Comparison of ENCODE assay signal across 9 mouse cellular contexts in the genomic region with DNA sequence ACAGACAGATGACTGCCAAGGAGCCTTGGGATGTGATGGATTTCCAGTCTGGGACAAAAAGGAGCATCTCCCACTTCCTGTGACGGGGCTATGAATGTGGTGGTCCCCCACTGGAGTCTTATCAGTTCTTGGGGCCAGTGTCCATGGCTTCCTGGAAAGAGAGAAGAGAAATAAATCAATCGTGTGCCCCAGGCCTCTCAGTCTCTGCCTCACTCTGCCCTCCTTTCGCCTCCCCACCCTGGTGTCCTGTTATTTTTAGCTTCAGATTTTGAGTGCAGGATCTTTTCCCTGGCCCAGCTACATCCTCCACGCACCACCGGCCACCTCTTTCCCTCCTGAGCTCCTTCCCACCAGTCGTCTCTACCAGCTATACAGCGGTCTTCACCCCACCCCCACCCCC. TPM values are rescaled to one million over a fixed set of nuclear protein-coding genes. Genes with fewer than 3 reads are reported as not detected.
DNase-seq lines count a peak whose midpoint lies in the region; ATAC-seq and TF ChIP-seq lines count a peak whose summit lies in the region.
"Had no signal": no experiment of that assay in that cellular context is flagged by ENCODE, and none has a peak within 500 bp of the region (broad histone marks: within the 10 kb centered on the region; RNA-seq: fewer than 3 reads in every experiment).

No protein-coding gene starts in this region.

- H3K27me3 ChIP-seq in lung, embryonic 14.5 days (ENCODE audit: insufficient read depth, low read length), result no peaks in the 10 kb centered on the region
- peaks cover 4% of the 10 kb centered on the region; the same call in 1 of the 2 replicates for H3K27me3 ChIP-seq in forebrain, embryonic 11.5 days (ENCODE audit: control insufficient read depth, insufficient read depth, low read length)
- peaks cover 5% of the 10 kb centered on the region for H3K27me3 ChIP-seq in intestine, embryonic 16.5 days (replicated peaks; ENCODE audit: control insufficient read depth, insufficient read depth, low read length)
- H3K27me3 ChIP-seq in neural tube, embryonic 15.5 days (replicated peaks), result no peaks in the 10 kb centered on the region; the same call in none of the 2 replicates

- 38% methylated on average over 7 of the region's 7 CpGs for WGBS in lung, embryonic 14.5 days
- WGBS in lung, adult 2 months, result 56% methylated on average over 7 of the region's 7 CpGs
- 74% methylated on average over 7 of the region's 7 CpGs for WGBS in forebrain, embryonic 11.5 days
- 58% methylated on average over 7 of the region's 7 CpGs for WGBS in intestine, embryonic 16.5 days
- 60% methylated on average over 7 of the region's 7 CpGs for WGBS in neural tube, embryonic 15.5 days

- DNase-seq in lung, embryonic 14.5 days, result no peak
- DNase-seq in lung, adult 2 months, result no peak
- DNase-seq in forebrain, embryonic 11.5 days (ENCODE audit: low spot score), result no peak
- no peak for DNase-seq in thymus, adult 18-20 months
- DNase-seq in adrenal gland, adult 8-10 months, result no peak
- no peak for DNase-seq in left cerebral cortex, postnatal 4 days

- no peak for TF ChIP-seq CTCF in lung, embryonic 14.5 days (IDR thresholded peaks at IDR 0.05; ENCODE audit: low read depth)
- no peak for TF ChIP-seq CTCF in lung, adult 2 months (IDR thresholded peaks at IDR 0.05; ENCODE audit: insufficient read depth, low read length)

- peak overlapping the region; percentile 81 for H3K4me2 ChIP-seq in lung, embryonic 14.5 days
- peak overlapping the region; percentile 80 for H3K4me2 ChIP-seq in forebrain, embryonic 11.5 days (ENCODE audit: low read depth, low read length, severe bottlenecking)
- peak overlapping the region; percentile 82 for H3K4me2 ChIP-seq in intestine, embryonic 16.5 days (ENCODE audit: low read depth, low read length)
- H3K4me2 ChIP-seq in neural tube, embryonic 15.5 days, result peak overlapping the region; percentile 80

- TF ChIP-seq POLR2A in lung, adult 2 months (IDR thresholded peaks at IDR 0.05; ENCODE audit: borderline replicate concordance, extremely low read depth, low read depth, low read length), result no peak

- H3K36me3 ChIP-seq in lung, embryonic 14.5 days (ENCODE audit: insufficient read depth), result no peaks in the 10 kb centered on the region
- H3K36me3 ChIP-seq in forebrain, embryonic 11.5 days (ENCODE audit: control insufficient read depth, insufficient read depth, low read length), result no peaks in the 10 kb centered on the region
- no peaks in the 10 kb centered on the region for H3K36me3 ChIP-seq in intestine, embryonic 16.5 days (ENCODE audit: control insufficient read depth, insufficient read depth, low read length)
- peaks cover 3% of the 10 kb centered on the region; the same call in 1 of the 2 replicates for H3K36me3 ChIP-seq in neural tube, embryonic 15.5 days

- H3K27ac ChIP-seq in lung, embryonic 14.5 days (ENCODE audit: low read depth), result no peak overlapping the region
- no peak overlapping the region for H3K27ac ChIP-seq in forebrain, embryonic 11.5 days (ENCODE audit: low read depth, low read length)
- no peak overlapping the region for H3K27ac ChIP-seq in intestine, embryonic 16.5 days (ENCODE audit: low read length)
- H3K27ac ChIP-seq in neural tube, embryonic 15.5 days (replicated peaks), result peak overlapping the region; percentile 84

- no peaks in the 10 kb centered on the region for H3K9me3 ChIP-seq in lung, embryonic 14.5 days (ENCODE audit: low read depth, low read length)
- H3K9me3 ChIP-seq in forebrain, embryonic 11.5 days (ENCODE audit: control insufficient read depth, low read length), result no peaks in the 10 kb centered on the region
- no peaks in the 10 kb centered on the region for H3K9me3 ChIP-seq in intestine, embryonic 16.5 days (ENCODE audit: control insufficient read depth, low read length)
- no peaks in the 10 kb centered on the region for H3K9me3 ChIP-seq in neural tube, embryonic 15.5 days (replicated peaks)

- H3K4me3 ChIP-seq in lung, embryonic 14.5 days (ENCODE audit: low read depth, low read length), result peak overlapping the region; percentile 51; the same call in 1 of the 2 replicates
- H3K4me3 ChIP-seq in lung, adult 2 months (replicated peaks; ENCODE audit: extremely low read depth, low read depth, low read length), result no peak overlapping the region
- H3K4me3 ChIP-seq in forebrain, embryonic 11.5 days (ENCODE audit: low read depth, low read length), result no peak overlapping the region
- H3K4me3 ChIP-seq in intestine, embryonic 16.5 days (ENCODE audit: low read length), result peak overlapping the region; percentile 57
- H3K4me3 ChIP-seq in neural tube, embryonic 15.5 days (replicated peaks), result peak overlapping the region; percentile 63

- 0 out of 2 replicates have a peak, but pooled peaks cover 3% of the 10 kb centered on the region for H3K4me1 ChIP-seq in lung, embryonic 14.5 days (ENCODE audit: insufficient read depth)
- H3K4me1 ChIP-seq in lung, adult 2 months (ENCODE audit: control insufficient read depth, insufficient read depth, low read length), result no peaks in the 10 kb centered on the region
- H3K4me1 ChIP-seq in forebrain, embryonic 11.5 days (replicated peaks; ENCODE audit: control insufficient read depth, insufficient read depth, low read length), result peaks cover 5% of the 10 kb centered on the region; the same call in 1 of the 2 replicates
- H3K4me1 ChIP-seq in intestine, embryonic 16.5 days (ENCODE audit: control insufficient read depth, insufficient read depth, low read length), result peaks cover 17% of the 10 kb centered on the region
- peaks cover 32% of the 10 kb centered on the region for H3K4me1 ChIP-seq in neural tube, embryonic 15.5 days

- ATAC-seq in lung, embryonic 14.5 days (ENCODE audit: insufficient read depth), result no peak
- no peak for ATAC-seq in forebrain, embryonic 11.5 days (replicated peaks; ENCODE audit: low FRiP score)
- ATAC-seq in intestine, embryonic 16.5 days, result no peak
- no peak for ATAC-seq in neural tube, embryonic 15.5 days (ENCODE audit: low FRiP score)

- H3K9ac ChIP-seq in lung, embryonic 14.5 days, result no peak overlapping the region; the same call in 1 of the 2 replicates
- 0 out of 2 replicates have a peak overlapping the region, but pooled peaks have one; percentile 58 for H3K9ac ChIP-seq in forebrain, embryonic 11.5 days (ENCODE audit: low read length)
- 0 out of 2 replicates have a peak overlapping the region, but pooled peaks have one; percentile 69 for H3K9ac ChIP-seq in intestine, embryonic 16.5 days (ENCODE audit: low read depth, low read length)
- H3K9ac ChIP-seq in neural tube, embryonic 15.5 days (replicated peaks), result peak overlapping the region; percentile 77

- intact Hi-C loops in left cerebral cortex, postnatal 4 days (cut with DNase I), result no loop called here

RNA-seq across cellular contexts. Expression of a gene that starts 0.5 kb away (rescaled TPM):
- 2.2 and 4.1 TPM in 2 replicates for polyA plus RNA-seq in lung, embryonic 14.5 days (2014; fragmentation: Nextera tagmentation; extraction: Ambion mirVana)
- 3.3 and 3.8 TPM in 2 replicates for polyA plus RNA-seq in lung, adult 2 months (2012; rRNA removed)
- polyA plus RNA-seq in forebrain, embryonic 11.5 days (2014; fragmentation: Nextera tagmentation; extraction: Ambion mirVana), result 5.8 and 6.0 TPM in 2 replicates
- 7.1 and 7.9 TPM in 2 replicates for polyA plus RNA-seq in intestine, embryonic 16.5 days (2015; fragmentation: Nextera tagmentation; extraction: Ambion mirVana)
- 197 and 226 TPM in 2 replicates for polyA plus RNA-seq in neural tube, embryonic 15.5 days (2015; fragmentation: Nextera tagmentation; extraction: Ambion mirVana)
- 10 to 100 TPM; 23.0 to 74.2 (median 42.8) TPM for total RNA-seq in adrenal gland, adult 8-10 months (2022)
- 100 to 1,000 TPM; 190 to 217 TPM for total RNA-seq in left cerebral cortex, postnatal 4 days (2021)

RNA-seq across cellular contexts. Expression of a gene that starts 9.5 kb away (rescaled TPM):
- polyA plus RNA-seq in lung, embryonic 14.5 days (2014; fragmentation: Nextera tagmentation; extraction: Ambion mirVana), result 0.17 and 0.58 TPM in 2 replicates
- 26.2 and 35.8 TPM in 2 replicates for polyA plus RNA-seq in lung, adult 2 months (2012; rRNA removed)
- polyA plus RNA-seq in forebrain, embryonic 11.5 days (2014; fragmentation: Nextera tagmentation; extraction: Ambion mirVana), result 4.5 and 6.8 TPM in 2 replicates
- polyA plus RNA-seq in intestine, embryonic 16.5 days (2015; fragmentation: Nextera tagmentation; extraction: Ambion mirVana), result 0.18 and 0.26 TPM in 2 replicates
- polyA plus RNA-seq in neural tube, embryonic 15.5 days (2015; fragmentation: Nextera tagmentation; extraction: Ambion mirVana), result 1.5 and 1.7 TPM in 2 replicates
- 1 to 10 TPM in 2 of 4 experiments, under 1 TPM in 2; 0.52 to 3.6 (median 1.0) TPM for total RNA-seq in adrenal gland, adult 8-10 months (2022)
- 1 to 10 TPM; 2.1 to 4.3 TPM for total RNA-seq in left cerebral cortex, postnatal 4 days (2021)

RNA-seq across cellular contexts. Expression of a gene that starts 13.7 kb away (rescaled TPM):
- polyA plus RNA-seq in lung, embryonic 14.5 days (2014; fragmentation: Nextera tagmentation; extraction: Ambion mirVana), result 13.1 and 15.1 TPM in 2 replicates
- polyA plus RNA-seq in lung, adult 2 months (2012; rRNA removed), result 52.0 and 64.6 TPM in 2 replicates
- 13.9 and 14.4 TPM in 2 replicates for polyA plus RNA-seq in forebrain, embryonic 11.5 days (2014; fragmentation: Nextera tagmentation; extraction: Ambion mirVana)
- 8.3 and 8.8 TPM in 2 replicates for polyA plus RNA-seq in intestine, embryonic 16.5 days (2015; fragmentation: Nextera tagmentation; extraction: Ambion mirVana)
- 23.1 and 24.0 TPM in 2 replicates for polyA plus RNA-seq in neural tube, embryonic 15.5 days (2015; fragmentation: Nextera tagmentation; extraction: Ambion mirVana)
- 100 to 1,000 TPM in 2 of 4 experiments, 10 to 100 TPM in 2; 68.7 to 111 (median 97.1) TPM for total RNA-seq in adrenal gland, adult 8-10 months (2022)
- 100 to 1,000 TPM; 174 to 180 TPM for total RNA-seq in left cerebral cortex, postnatal 4 days (2021)

RNA-seq across cellular contexts. Expression of a gene that starts 14.2 kb away (rescaled TPM):
- polyA plus RNA-seq in lung, embryonic 14.5 days (2014; fragmentation: Nextera tagmentation; extraction: Ambion mirVana), result not detected in 2 replicates
- 0.08 TPM in 1 of 2 replicates, not detected in the other for polyA plus RNA-seq in lung, adult 2 months (2012; rRNA removed)
- not detected in 2 replicates for polyA plus RNA-seq in forebrain, embryonic 11.5 days (2014; fragmentation: Nextera tagmentation; extraction: Ambion mirVana)
- polyA plus RNA-seq in intestine, embryonic 16.5 days (2015; fragmentation: Nextera tagmentation; extraction: Ambion mirVana), result not detected in 2 replicates
- polyA plus RNA-seq in neural tube, embryonic 15.5 days (2015; fragmentation: Nextera tagmentation; extraction: Ambion mirVana), result 0.17 TPM in 1 of 2 replicates, not detected in the other
- total RNA-seq in adrenal gland, adult 8-10 months (2022), result not detected
- total RNA-seq in left cerebral cortex, postnatal 4 days (2021), result not detected
- total RNA-seq: layer of hippocampus, postnatal 36 days had no signal

RNA-seq across cellular contexts. Expression of a gene that starts 28.8 kb away (rescaled TPM):
- 429 and 440 TPM in 2 replicates for polyA plus RNA-seq in lung, embryonic 14.5 days (2014; fragmentation: Nextera tagmentation; extraction: Ambion mirVana)
- polyA plus RNA-seq in lung, adult 2 months (2012; rRNA removed), result 222 and 226 TPM in 2 replicates
- polyA plus RNA-seq in forebrain, embryonic 11.5 days (2014; fragmentation: Nextera tagmentation; extraction: Ambion mirVana), result 509 and 514 TPM in 2 replicates
- 309 and 334 TPM in 2 replicates for polyA plus RNA-seq in intestine, embryonic 16.5 days (2015; fragmentation: Nextera tagmentation; extraction: Ambion mirVana)
- polyA plus RNA-seq in neural tube, embryonic 15.5 days (2015; fragmentation: Nextera tagmentation; extraction: Ambion mirVana), result 572 and 623 TPM in 2 replicates
- total RNA-seq in adrenal gland, adult 8-10 months (2022), result 100 to 1,000 TPM; 348 to 417 (median 368) TPM
- 100 to 1,000 TPM; 334 to 350 TPM for total RNA-seq in left cerebral cortex, postnatal 4 days (2021)

Comparison
In these comparisons a context has a peak if more than half of its experiments do, and no peak if none do; other contexts are left out.
1. H3K4me3 ChIP-seq: peak in lung, embryonic 14.5 days (single experiment), intestine, embryonic 16.5 days (single experiment) and neural tube, embryonic 15.5 days (single experiment); none in lung, adult 2 months (single experiment) and forebrain, embryonic 11.5 days (single experiment).
2. RNA of a gene that starts 0.5 kb away (polyA plus RNA-seq): 197 to 226 TPM in neural tube, embryonic 15.5 days; 7.1 to 7.9 TPM in intestine, embryonic 16.5 days, 5.8 to 6.0 TPM in forebrain, embryonic 11.5 days, 2.2 to 4.1 TPM in lung, embryonic 14.5 days and 3.3 to 3.8 TPM in lung, adult 2 months; every median in the first group is over 10 times any median in the second.
3. Peak in every context shown above with its lines, with median percentiles within 50 percentile points of each other: H3K4me2 ChIP-seq.